Mouse (Mus musculus) adrenal gland, adult (tissue): Measurements from ENCODE around the gene Ern1.
A peak's percentile ranks its signal among the peaks of the same experiment; 100 is the strongest.
"Not testable (repeated sequence)": the region's sequence is repeated elsewhere in the genome, so short reads cannot be mapped to it uniquely, and the experiment has no call there.

ENCODE experiments used
- DNase-seq, 2 experiments: peaks; one replicate each; pipeline ENCODE4 v3.0.0; 2022 to 2023; ENCODE audit warnings: low spot score in 1 of 2; ENCODE audit not compliant: inconsistent age in 2 of 2

Gene Ern1

GRCm38 (mm10) chr11:106503425-106503717 is 15.7 kb upstream of the Ern1 start:
- DNase-seq: peak in 1 of 2 experiments; percentile 34

- peak in 1 of 2 experiments; percentile 42 for DNase-seq
These were observed 15.2 kb upstream of the Ern1 start for GRCm38 (mm10) chr11:106502631-106503424.

- DNase-seq: no peak
These were observed 14.5 kb upstream of the Ern1 start for GRCm38 (mm10) chr11:106502159-106502505.

GRCm38 (mm10) chr11:106501308-106502158 is 13.9 kb upstream of the Ern1 start:
- DNase-seq: peak; percentile 84 to 92

GRCm38 (mm10) chr11:106500393-106501307 is 13.0 kb upstream of the Ern1 start:
- peak; percentile 95 to 98 for DNase-seq

GRCm38 (mm10) chr11:106498739-106499379 is 11.2 kb upstream of the Ern1 start:
- DNase-seq: peak in 1 of 2 experiments; percentile 68

- DNase-seq: no peak
These were observed 10.3 kb upstream of the Ern1 start for GRCm38 (mm10) chr11:106497926-106498325.

- not testable (repeated sequence) for DNase-seq
These were observed 9.4 kb upstream of the Ern1 start for GRCm38 (mm10) chr11:106497009-106497408.

GRCm38 (mm10) chr11:106492984-106493669 is 5.5 kb upstream of the Ern1 start:
- DNase-seq: no peak

GRCm38 (mm10) chr11:106491393-106491792 is 3.7 kb upstream of the Ern1 start:
- peak; percentile 60 to 91 for DNase-seq

GRCm38 (mm10) chr11:106490600-106490999 is 2.9 kb upstream of the Ern1 start:
- peak in 1 of 2 experiments; percentile 50 for DNase-seq

- DNase-seq: peak; percentile 71 to 89
These were observed 2.4 kb upstream of the Ern1 start for GRCm38 (mm10) chr11:106490057-106490456.

GRCm38 (mm10) chr11:106489036-106489693 is 1.5 kb upstream of the Ern1 start:
- peak; percentile 65 to 85 for DNase-seq

- no peak for DNase-seq
These were observed 492 bp upstream of the Ern1 start for GRCm38 (mm10) chr11:106488126-106488561.

- peak; percentile 66 to 87 for DNase-seq
These were observed 553 bp downstream of the Ern1 start for GRCm38 (mm10) chr11:106486866-106487732.

GRCm38 (mm10) chr11:106486042-106486865 is 1.4 kb downstream of the Ern1 start:
- peak; percentile 34 to 81 for DNase-seq

GRCm38 (mm10) chr11:106485611-106486010 is 2.0 kb downstream of the Ern1 start:
- DNase-seq: peak in 1 of 2 experiments; percentile 66

- DNase-seq: peak in 1 of 2 experiments; percentile 63
These were observed 2.8 kb downstream of the Ern1 start for GRCm38 (mm10) chr11:106484875-106485274.
